Mouse (Mus musculus): ENCODE measurements around the gene Pou2f1.

DNA sequence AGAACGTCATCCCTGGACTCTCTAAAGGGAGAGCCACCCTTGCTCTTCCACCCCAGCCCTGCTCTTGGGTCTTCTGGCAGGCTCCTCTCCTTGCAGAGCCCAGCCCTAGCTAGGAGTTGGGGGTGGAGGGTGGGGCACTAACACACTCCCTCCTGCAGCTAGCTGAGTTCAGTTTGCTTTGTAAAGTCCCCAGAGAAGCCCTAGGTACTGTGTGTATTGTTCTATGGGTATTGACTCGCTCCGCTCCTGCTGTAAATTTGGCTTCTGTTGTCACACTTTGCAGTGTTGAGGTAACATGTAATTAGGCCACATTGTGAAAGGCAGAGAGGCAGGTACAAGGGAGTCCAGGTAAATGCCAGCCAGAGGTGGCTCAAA lies 141.3 kb downstream of the Pou2f1 start:
- TF ChIP-seq GATA2 (IDR thresholded peaks at IDR 0.05; ENCODE audit: borderline replicate concordance, low read depth, low read length) (no peak), CTCF (IDR thresholded peaks at IDR 0.05; ENCODE audit: low read depth, low read length) (no peak)
